Mouse (Mus musculus) cerebellum, adult 2 months (tissue): ENCODE results near the gene Eif2ak2. TPM values are rescaled to one million over a fixed set of nuclear protein-coding genes. Genes with fewer than 3 reads are reported as not detected.

Experiments used
- DNase-seq, 2 experiments: peaks; one replicate each; pipeline ENCODE4 v3.0.0; 2021
- H3K27ac ChIP-seq: fragments of 200-500 bp; 2 replicates; pipeline ENCODE4 v1.5.1; 2012; ENCODE audit warnings: low read length, control low read depth, inconsistent platforms; ENCODE audit not compliant: insufficient read depth
- H3K27me3 ChIP-seq: fragments of 200-500 bp; 2 replicates; pipeline ENCODE4 v1.6.1; 2012; ENCODE audit warnings: inconsistent platforms, mild to moderate bottlenecking, low read length, moderate library complexity; ENCODE audit not compliant: control insufficient read depth, insufficient read depth
- H3K4me1 ChIP-seq: fragments of 200-500 bp; 2 replicates; pipeline ENCODE4 v1.6.1; 2011; ENCODE audit warnings: low read length; ENCODE audit not compliant: control insufficient read depth, insufficient read depth
- H3K4me3 ChIP-seq: fragments of 200-500 bp; replicated peaks from 2 replicates; pipeline ENCODE3; 2011; ENCODE audit warnings: mild to moderate bottlenecking, low read depth, low read length, control low read depth; ENCODE audit not compliant: insufficient read depth
- CTCF ChIP-seq: fragments of 200-500 bp; IDR thresholded peaks from 2 replicates; pipeline ENCODE4 v1.5.1; 2011; ENCODE audit warnings: low read depth, mild to moderate bottlenecking, control low read depth, low read length, moderate library complexity, borderline replicate concordance; ENCODE audit not compliant: insufficient read depth
- POLR2A ChIP-seq: fragments of 200-500 bp; IDR thresholded peaks from 2 replicates; pipeline ENCODE4 v1.6.1; 2011; ENCODE audit warnings: low read length, control low read depth, borderline replicate concordance; ENCODE audit not compliant: insufficient read depth
- WGBS: fragments of 180-500 bp; shearing (Covaris S2); methylation state at CpG from one replicate; pipeline ENCODE4 v1.1.7; 2018; 5-methylcytosine and 5-hydroxymethylcytosine counted together
- polyA plus RNA-seq: library from polyadenylated mRNA; depleted of rRNA; stranded (reverse); fragments of >200 nt; gene quantifications from 2 replicates; pipeline ENCODE4 v1.2.3, GENCODE M21; 2012; rRNA removed

Gene Eif2ak2
- polyA plus RNA-seq, 1 experiment, result 2.9 TPM

- DNase-seq, result no peak
- WGBS, result 73% methylated on average over 13 of the region's 13 CpGs
- no peaks in the 10 kb centered on the region for H3K4me1 ChIP-seq
- H3K27ac ChIP-seq, result no peak overlapping the region
- no peaks in the 10 kb centered on the region for H3K27me3 ChIP-seq
- no peak overlapping the region for H3K4me3 ChIP-seq
- TF ChIP-seq CTCF, result no peak
- TF ChIP-seq POLR2A, result no peak
Observed at GRCm38 (mm10) chr17:78824346-78824745, 58.0 kb downstream of the Eif2ak2 start.

- no peak overlapping the region for H3K27ac ChIP-seq
- no peak for TF ChIP-seq POLR2A
- TF ChIP-seq CTCF, result no peak
- DNase-seq, result no peak
- H3K27me3 ChIP-seq, result no peaks in the 10 kb centered on the region
- WGBS, result 94% methylated on average over 3 of the region's 3 CpGs
- H3K4me3 ChIP-seq, result no peak overlapping the region
- H3K4me1 ChIP-seq, result no peaks in the 10 kb centered on the region
Observed at GRCm38 (mm10) chr17:78809582-78809981, 72.8 kb downstream of the Eif2ak2 start.

GRCm38 (mm10) chr17:78809019-78809418, 73.4 kb downstream of the Eif2ak2 start:
- H3K27ac ChIP-seq, result no peak overlapping the region
- H3K4me3 ChIP-seq, result no peak overlapping the region
- TF ChIP-seq POLR2A (no peak), CTCF (no peak)
- no peak for DNase-seq
- no peaks in the 10 kb centered on the region for H3K4me1 ChIP-seq
- no peaks in the 10 kb centered on the region for H3K27me3 ChIP-seq

Other genes starting within 250 kb of the Eif2ak2 start
- 24.6 and 25.0 TPM in 2 replicates for gene Strn, start 145.4 kb downstream of the Eif2ak2 start, polyA plus RNA-seq
- gene Heatr5b, start 47.2 kb downstream of the Eif2ak2 start, polyA plus RNA-seq, result 36.0 and 39.2 TPM in 2 replicates
- 39.0 and 40.4 TPM in 2 replicates for gene Gpatch11, start 47.0 kb downstream of the Eif2ak2 start, polyA plus RNA-seq
- gene Sult6b1, start 24.4 kb upstream of the Eif2ak2 start, polyA plus RNA-seq, result 0.20 and 0.35 TPM in 2 replicates
- 49.3 and 53.4 TPM in 2 replicates for gene Cebpzos, start 33.9 kb upstream of the Eif2ak2 start, polyA plus RNA-seq
- 20.9 and 21.5 TPM in 2 replicates for gene Cebpz, start 54.5 kb upstream of the Eif2ak2 start, polyA plus RNA-seq
- gene Ndufaf7, start 54.6 kb upstream of the Eif2ak2 start, polyA plus RNA-seq, result 45.3 and 46.7 TPM in 2 replicates
- 11.1 and 14.7 TPM in 2 replicates for gene Prkd3, start 138.2 kb upstream of the Eif2ak2 start, polyA plus RNA-seq
- 8.7 and 10.1 TPM in 2 replicates for gene Qpct, start 169.3 kb upstream of the Eif2ak2 start, polyA plus RNA-seq